Mouse (Mus musculus): Measurements from ENCODE around the gene Adtrp.

Adtrp gene

DNA sequence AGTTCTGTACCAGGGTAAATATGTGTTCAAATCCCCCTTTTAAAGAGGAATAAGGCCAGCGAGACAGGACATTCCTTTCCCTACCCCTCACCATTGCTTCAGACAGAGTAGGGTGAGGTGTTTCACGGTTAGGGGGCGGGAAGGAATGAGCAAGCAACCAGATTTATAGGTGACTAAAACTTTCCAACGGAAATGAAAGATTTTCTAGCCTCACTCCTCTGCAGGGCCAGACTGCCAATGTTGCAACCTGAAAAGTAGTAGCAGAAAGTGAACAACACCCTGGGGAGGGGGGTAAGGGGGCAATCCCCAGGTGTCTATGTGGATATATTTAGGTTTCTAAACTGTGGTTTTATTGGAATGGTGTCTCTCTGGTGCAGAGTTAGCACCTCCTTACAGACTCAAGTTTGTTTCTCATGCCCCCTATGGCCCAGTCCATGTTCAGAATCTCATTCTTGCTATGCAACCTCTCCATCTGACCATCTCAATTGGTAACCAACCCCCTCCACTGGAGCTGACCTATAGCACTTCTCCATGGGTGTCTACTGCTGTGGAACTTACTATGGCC, 73.6 kb downstream of the Adtrp start:
- DNase-seq: no peak

DNA sequence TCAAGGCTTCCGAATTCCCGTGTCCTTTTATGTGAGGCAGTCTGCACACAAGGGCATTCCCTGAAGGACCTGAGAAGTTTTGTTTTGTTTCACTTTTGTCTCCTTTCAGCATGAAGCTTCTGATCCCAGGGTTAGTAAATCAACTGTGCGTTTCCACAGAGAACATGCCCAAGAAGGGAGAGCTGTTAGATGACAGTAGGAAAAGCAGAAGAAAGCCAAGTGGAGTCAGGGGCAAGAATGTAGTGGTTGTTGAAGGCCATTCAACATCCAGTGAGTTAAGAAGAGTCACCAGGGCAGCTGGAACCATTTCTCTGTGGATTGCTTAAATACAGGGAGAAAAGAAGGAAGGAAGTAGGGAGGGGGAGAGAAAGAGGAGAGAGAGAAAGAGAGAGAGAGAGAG, 76.4 kb downstream of the Adtrp start:
- DNase-seq: no peak

DNA sequence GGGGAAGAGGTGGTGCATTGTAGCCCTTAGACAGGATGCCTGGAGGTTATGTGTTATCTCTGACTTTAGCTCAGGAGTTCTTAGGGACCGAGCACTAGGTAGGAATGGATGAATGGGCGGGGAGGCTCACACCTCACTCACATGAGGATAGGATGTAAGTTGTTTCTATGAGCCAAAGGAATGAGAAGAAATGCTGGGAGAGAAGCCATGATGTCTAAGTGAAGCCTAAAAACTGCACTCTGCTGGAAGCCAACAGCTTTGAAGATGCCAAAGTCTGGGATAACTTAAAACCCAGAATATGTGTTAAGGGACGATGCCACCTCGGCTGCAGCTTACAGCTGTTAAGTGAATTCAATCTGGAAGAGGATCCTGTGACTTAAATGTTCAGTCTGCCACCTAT, 79.5 kb downstream of the Adtrp start:
- no peak for DNase-seq

DNA sequence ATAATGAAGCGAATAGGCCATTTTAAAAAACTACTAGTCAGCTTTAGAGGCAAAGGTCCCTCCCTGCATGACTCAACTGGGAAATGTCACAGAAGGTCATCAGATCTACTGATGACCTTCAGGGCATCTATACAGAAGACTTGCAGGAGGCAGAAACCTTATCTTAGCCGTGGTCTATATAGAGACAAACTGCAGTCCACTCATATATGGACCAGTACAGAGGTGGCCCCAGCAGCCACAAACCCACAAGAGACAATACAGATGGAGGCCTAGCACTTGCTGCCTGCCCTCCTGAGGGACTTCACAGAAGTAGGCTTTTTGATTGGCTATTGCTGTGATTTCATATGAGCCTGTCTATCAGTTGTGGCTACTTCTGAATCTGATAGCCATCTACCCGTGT, 85.5 kb downstream of the Adtrp start:
- DNase-seq: no peak

DNA sequence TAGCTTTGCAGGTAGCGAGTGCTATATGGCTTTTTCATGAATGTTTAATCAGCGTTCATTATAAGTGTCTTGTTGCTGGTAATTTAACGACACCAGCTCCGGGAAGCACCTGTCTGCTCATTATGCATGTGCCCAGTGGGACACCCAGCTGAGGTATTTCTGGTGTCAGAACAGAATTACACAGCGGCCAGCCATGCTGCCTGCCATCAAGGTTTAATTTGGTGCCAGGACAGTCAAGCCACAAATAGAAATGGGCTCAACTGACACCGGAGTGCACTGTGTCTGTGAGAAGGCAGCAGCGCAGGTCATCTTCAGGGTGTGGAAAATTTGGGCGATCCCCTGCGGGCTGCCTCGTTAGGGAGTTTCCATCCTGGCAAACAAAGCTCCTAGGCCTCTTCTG, 87.0 kb downstream of the Adtrp start:
- DNase-seq: no peak

DNA sequence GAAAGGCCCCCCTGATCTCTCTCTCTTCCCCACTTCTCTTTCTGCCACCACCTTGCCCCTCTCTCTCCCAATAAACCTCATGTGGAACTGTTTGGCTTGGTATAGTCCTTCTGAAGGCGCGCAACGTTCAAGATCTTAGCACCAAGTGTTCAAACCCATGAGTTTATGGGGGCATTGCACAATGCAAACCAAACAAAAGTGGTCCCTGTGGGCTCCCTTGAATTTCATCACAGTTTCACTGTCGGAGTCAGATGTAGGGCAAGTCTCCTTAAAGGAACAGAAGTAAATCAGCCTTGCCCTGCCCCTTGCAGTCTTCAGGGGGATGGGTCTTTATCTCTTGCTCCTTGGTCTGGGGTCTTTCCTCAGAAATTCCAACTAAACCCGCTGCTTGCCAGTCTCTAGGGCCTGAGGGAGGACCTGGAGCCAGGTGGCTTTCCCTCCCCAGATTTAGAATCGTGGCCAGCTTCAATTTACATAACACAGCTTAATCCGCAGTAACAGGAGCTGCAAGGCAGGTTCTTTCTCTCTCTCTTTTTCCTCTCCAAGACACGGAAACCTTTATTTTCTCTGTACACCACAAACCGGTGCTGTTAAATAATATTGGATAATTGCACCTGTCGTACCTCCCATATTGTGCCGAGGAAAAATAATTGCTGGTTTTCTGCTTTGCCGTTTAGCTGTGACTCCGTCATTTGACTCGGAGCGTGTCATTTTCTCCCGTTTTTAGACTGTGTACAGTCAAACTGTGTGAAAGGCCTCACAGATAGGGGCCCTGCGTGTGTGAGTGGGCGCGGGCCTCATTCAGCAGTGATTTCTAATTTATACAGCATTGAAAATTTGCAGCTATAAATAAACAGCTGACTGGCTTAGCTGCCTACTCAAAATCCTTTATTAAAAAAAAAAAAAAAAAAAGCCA, 88.7 kb downstream of the Adtrp start:
- DNase-seq: no peak

DNA sequence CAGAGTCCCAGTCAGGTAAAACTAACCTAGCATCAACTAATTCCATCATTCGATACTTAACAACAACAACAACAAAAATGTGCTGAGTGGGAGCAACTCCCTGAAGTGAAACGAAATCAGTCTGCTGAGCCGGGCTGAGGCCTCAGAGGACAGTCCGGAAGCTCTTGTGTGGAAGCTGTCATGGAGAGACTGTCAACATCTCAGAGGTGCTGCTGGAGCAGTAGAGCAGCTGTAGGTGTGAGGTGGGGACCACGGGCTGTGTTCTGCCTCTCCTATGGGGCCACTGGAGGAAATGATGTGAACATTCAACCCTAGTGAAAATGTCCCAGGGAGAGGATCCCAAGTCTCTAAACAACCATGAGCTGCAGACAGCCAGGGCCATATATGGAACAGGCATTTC, 94.4 kb downstream of the Adtrp start:
- DNase-seq: no peak

DNA sequence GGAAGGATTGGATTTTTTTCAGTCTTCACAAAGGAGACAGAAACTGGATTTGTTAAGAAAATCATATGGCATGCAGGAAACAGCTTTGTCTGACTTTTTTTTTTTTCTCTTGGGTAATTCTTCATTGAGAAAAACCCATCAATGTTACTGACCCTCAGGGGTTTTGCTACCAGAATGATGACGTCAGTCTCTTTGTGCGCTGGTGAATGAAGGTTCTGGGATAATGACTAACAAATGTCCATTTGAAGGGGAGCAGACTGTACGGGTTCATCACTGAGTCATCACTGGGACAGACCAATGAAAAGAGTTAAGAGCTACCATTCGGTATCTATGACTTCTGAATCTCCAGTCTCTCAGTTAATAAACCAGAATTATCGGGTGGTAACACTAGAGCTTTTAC, 97.0 kb downstream of the Adtrp start:
- no peak for DNase-seq

DNA sequence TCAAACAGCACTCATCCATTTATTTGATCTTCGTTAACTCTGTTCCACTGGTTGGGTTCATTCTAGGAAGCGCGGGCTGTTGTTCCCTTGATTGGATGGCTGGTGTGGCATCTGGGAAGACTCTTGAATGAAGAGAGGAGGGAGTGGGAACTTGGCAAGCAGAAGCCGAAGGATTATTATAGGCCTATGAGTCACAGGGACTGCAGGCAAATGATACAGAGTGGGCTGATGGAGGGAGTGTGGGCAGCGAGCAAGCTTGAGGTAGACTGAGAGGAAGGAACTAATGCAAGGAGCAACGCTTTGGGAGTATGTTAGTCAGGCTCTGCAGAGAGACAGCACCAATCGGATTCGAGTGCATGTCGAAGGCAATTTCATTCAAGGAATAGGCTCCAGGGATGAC, 98.6 kb downstream of the Adtrp start:
- DNase-seq: no peak

DNA sequence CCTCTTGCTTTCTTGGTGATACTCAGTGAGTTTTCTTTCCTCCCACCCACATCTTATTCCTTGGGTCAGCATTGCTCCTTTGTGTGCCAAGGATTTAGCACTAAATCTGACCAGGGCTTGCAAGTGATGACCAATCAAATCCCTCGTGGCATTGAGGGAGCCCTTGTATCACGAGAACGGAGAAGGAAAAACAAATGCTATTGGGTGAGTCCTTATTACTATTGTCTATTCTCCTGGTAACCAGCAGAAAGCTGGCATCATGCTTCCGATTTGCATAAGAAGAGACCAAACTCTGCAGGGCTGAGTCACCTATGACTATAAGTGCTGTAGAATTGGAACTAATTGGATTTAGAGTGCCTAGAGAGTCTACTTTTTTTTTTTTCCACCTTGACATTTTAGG, 99.8 kb downstream of the Adtrp start:
- DNase-seq: no peak

DNA sequence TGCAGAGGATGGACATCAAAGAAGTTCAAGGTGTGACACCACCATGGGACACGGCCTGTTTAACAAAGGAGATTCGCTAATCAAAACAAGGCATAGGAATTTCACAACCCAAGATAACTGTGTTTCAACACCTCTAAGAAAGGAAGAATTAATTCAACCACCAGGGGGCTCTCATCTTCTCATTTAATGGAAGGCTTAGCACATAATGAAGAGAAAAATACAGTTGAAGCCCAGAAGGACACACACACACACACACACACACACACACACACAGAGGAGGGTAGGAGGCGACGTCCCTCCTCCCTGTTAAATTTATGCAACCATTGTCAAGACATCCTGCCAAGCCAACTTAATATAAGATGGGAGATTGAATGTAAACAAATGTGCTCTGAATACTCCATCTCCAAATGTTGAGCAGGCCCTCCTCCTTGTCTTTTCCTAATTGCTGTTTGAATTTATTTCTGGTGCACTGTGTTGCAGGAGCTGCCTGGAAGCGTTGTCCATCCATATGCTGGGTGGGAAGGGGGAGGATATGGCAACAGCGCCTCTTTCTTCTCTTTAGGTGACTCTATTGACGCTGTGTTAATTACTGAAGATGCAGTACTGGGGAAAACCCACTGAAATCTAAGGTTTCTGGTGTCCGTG, 100.4 kb downstream of the Adtrp start:
- no peak for DNase-seq

DNA sequence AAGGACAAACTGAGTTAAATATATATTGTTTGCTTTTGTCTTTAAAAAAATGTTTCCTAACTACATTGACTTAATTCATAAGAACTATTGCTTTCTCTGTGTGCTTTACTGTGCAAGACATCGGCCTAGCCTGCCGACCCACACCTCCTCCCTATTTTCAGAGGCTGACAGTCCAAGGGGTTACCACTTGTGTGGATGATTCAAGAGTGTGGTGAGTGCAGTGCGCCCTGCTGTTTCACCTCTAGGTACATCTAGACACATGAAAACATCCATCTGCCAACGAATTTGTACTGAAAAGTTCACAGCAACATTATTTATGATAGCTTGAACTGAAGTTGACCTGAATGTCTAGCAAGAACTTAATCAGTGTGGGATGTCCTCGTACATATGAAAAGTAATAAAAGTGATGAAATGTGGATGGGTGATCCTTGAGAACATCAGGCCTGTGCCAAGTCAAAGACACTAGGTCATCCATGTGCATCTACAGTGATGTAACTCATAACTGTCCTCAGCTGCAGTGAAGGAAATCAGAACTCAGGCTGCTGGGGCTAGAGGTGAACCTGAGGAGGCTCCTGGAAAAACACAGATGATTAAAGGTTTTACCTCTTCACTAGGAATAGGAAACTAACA, 106.9 kb downstream of the Adtrp start:
- no peak for DNase-seq

DNA sequence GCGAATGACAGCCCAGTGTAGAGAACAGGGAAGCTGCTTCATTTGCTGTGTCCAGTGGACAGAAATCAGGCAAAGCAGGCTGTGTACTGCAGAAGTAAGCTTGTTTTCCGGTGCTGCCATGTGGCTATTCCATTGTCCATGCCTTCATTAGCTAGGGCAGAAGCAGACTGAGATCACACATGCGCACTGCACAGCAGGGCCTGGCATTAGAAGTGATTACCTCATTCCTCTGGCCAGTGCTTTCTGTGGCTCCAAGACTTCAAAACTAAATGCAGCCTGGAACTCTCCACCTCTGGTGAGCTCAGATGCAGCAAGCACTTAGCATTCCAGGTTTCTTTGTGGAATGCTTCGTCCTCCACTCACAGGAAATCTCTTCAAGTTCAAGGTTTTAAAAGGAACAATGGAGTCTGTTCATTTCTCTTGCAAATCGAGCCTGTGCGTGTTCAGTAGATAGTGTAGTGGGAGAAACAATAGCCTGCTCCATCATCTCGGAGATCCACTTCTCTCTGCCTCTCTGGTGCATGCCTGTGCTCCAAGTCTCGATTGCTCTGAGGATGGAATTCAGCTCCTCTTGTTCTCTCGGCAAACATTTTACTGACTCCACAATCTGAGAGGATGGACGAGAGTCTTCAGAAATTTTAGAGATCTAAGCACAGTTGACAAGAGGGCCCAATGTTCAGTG, 109.7 kb downstream of the Adtrp start:
- no peak for DNase-seq

DNA sequence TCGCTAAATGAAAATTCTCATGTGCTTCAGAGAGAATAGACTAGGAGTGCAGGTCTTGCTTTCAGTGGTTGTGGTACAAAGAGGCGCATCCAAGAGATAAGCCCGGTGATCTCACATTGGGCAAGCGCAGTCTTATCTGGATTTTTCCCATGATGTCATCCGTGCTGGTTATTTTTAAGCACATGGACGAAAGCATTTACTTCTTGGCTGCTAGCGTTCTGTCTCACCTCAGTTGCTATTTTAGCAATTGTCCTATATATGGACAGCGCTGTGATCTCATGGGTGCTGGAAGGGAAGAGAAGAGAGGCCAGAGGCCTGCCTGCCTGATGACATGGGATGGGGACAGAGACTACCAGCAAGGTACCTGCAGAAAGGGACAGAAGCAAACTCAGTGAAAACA, 117.8 kb downstream of the Adtrp start:
- no peak for DNase-seq

DNA sequence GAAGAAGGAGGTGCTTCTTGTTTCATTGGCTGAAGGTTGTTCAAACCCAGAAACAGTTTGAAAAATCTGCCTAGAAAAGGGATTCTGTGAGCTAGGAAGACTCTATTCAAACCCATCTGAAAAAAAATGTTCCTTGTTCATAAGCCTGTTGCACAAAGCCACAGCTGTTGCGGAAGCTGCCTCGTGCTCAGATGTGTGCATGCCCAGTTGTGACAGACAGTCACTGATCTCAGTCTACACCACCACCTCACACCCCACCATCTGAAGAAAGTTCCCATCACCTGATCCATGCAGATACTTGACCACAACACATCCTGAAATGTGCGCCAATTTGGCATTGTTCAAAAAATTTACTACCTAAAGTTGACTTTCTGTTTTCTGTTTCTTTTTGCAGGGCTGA, 119.7 kb downstream of the Adtrp start:
- no peak for DNase-seq

DNA sequence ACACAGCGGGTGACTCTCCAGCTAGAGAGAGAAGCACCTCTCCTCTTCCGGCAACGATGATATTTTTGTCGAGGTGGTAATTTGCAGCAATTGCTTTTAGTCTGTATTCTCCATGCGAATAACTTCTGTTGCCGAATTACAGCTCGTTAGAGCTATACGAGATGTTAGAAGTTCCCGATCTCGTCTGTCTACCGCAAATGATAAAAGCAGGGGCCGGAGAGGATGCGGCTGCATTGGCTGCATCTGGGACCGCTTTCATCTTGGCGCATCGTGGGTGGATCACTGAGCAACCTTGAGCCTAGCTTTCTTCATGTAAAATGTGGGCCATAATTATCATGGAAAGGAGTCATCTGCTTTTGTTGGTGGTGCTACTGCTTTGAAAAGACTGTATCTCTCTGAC, 128.2 kb downstream of the Adtrp start:
- DNase-seq: no peak

DNA sequence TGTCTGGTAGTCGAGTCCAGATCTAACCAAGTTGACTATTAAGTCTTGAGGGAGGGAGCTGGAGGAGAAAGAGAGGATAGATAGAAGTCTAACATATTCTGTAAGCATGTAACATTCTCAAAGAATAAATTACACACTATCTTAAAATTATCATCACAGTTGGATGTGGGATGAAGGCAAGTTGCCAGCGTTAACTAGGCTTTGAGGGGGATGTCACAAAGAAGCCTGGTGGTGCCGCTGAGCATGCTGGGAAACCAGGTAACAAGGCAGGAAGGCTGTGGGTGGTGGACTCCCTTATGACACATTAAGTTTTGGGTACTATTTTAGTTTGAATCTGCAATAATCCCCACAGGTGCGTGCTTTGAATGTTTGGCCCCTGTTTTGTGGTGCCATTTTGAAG, 129.4 kb downstream of the Adtrp start:
- no peak for DNase-seq

Measured in kidney, adult 11 months (tissue).